Mouse (Mus musculus): Measurements from ENCODE around the gene Dytn. TPM values are rescaled to one million over a fixed set of nuclear protein-coding genes. Genes with fewer than 3 reads are reported as not detected.
A peak's percentile ranks its signal among the peaks of the same experiment; 100 is the strongest.
"Not testable (repeated sequence)": the region's sequence is repeated elsewhere in the genome, so short reads cannot be mapped to it uniquely, and the experiment has no call there.

Dytn gene
- total RNA-seq (2021): not detected
- long read RNA-seq, experiment 1: 0 reads
- long read RNA-seq, experiment 2: 0 reads

DNA sequence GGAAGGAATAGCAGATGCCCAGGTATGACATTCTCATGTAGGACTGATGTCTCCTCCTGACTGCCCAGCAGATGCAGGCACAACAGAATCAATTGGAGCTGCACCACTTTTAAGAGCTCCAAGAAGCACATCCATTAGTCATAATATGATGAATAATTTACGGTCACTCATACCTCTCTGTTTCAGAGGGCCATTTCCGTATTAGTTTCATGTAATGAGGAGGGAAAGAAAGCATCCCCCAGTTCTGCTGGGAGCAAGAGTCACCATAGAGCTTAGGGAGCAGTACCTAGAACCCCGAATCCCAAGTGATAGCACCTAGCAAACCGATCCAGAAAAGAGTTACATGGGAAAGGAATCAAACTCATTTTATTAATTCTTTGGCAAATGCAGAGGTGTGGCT is at the start of gene Dytn:
TSS of gene Dytn (minus strand) at position 101 of the 400 bp plus-strand sequence.
- no peak for DNase-seq (ENCODE audit: low spot score in 2 of 2)

DNA sequence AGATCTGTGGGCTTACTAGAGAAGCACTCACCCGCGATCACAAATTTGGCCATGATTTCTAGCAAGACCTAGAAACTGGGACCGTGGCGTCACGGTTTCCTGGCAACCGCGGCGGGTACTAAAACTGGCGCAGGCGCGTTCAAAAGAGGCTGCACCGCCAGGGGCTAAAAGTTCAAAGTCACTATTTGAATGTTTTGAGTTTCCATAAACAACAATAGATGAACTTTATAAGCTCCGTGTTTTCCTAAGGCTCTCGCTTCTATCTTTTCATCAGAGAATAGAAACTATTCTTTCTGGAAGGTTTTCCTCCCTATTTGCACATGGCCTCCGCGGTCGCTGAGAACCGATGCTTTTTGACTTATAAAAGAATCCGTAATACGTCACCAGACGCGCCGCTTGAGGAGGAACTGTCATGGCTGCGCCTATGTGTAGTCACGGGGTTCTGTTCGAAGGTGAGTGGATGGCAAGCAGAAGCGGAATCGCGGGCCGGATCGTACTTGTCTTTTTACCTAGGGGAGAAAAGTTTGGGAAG is 43.6 kb upstream of the Dytn start, which contains the start of the genes Mdh1b and Fastkd2:
TSS of gene Mdh1b (minus strand) at position 79 of the 532 bp plus-strand sequence.
TSS of gene Fastkd2 (plus strand) at position 375 of the 532 bp plus-strand sequence.
- peak; percentile 92 for DNase-seq (ENCODE audit: low spot score in 2 of 2)

- DNase-seq (ENCODE audit: low spot score in 2 of 2): peak in 1 of 2 experiments; percentile 6
Measured at GRCm38 (mm10) chr1:63729796-63730195, 43.1 kb upstream of the Dytn start.

DNA sequence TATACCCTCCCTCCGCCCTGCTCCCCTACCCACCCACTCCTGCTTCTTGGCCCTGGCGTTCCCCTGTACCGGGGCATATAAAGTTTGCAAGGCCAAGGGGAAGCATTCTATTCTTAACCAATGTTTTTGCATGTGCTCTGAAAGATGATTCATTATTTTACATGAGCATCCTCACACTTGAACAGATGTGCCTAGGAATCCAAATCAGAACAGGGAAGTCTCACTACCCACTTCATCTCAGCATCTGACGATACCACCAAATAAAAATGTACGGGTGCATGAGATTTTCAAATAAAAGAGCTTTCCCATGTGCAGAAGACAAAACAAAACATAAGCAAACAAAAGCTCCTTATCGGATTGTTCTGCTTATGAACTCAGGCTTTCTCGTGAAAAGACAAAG is 33.4 kb upstream of the Dytn start:
- DNase-seq (ENCODE audit: low spot score in 2 of 2): peak; percentile 5 to 10

- DNase-seq (ENCODE audit: low spot score in 2 of 2): no peak
Measured at GRCm38 (mm10) chr1:63708876-63709275, 22.1 kb upstream of the Dytn start.

- DNase-seq (ENCODE audit: low spot score in 2 of 2): no peak
Measured at GRCm38 (mm10) chr1:63705733-63706132, 19.0 kb upstream of the Dytn start.

GRCm38 (mm10) chr1:63696861-63697260 is 10.1 kb upstream of the Dytn start:
- DNase-seq (ENCODE audit: low spot score in 2 of 2): no peak

GRCm38 (mm10) chr1:63675975-63676374 is 10.8 kb downstream of the Dytn start:
- DNase-seq (ENCODE audit: low spot score in 2 of 2): no peak

DNA sequence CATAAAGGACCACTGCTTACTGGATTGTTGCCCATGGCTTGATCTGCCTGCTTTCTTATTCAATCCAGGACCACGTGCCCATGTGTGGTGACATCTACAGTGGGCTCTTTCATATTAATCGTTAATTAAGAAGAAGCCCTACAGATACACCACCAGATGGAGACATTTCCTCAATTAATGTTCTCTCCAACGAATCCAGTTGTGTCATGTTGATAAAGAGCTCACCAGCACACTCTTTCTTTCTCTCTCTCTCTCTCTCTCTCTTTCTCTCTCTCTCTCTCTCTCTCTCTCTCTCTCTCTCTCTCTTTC is 17.9 kb downstream of the Dytn start:
- no peak for DNase-seq (ENCODE audit: low spot score in 2 of 2)

DNA sequence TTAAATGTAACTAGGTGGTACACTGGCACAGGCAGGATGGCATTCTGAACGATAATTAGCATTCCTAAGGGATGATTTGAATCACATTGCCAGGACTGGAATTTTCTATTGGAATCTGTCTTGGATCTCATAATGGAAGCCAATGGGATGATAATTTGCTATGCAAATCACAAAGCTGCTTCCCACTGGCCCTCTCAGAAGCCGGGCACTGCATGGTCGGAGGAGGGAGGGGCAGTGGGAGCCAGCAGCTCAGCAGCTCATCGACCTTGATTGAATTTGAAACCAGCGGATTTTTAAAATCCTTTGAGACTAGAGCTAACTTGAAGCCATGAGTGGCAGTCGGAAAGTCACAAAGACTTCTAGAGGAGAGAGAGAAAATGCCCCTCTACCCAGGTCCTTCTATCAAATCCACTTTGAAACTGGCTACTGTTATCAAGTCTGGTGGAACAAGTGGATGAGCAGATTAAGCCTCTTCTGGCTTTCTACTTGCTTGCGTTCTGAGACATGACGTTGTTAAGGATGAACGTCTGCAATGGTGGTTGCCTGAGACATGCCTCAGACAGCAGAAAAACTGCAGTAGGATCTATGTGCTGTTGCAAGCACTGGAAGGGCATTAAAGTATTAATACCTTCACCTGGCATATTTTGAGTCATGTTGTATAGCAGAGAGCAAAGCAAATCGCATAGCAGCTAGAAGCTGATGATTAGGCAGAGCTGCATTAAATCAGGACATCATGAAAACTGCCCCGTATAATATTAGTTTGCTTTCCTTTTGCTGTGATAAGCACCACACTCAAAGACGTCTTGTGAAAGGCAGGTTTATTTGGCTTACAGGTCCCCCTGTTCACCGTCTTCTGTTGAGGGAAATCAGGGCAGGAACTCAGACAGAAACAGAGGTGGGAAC is 18.5 kb downstream of the Dytn start:
- DNase-seq (ENCODE audit: low spot score in 2 of 2): no peak

DNA sequence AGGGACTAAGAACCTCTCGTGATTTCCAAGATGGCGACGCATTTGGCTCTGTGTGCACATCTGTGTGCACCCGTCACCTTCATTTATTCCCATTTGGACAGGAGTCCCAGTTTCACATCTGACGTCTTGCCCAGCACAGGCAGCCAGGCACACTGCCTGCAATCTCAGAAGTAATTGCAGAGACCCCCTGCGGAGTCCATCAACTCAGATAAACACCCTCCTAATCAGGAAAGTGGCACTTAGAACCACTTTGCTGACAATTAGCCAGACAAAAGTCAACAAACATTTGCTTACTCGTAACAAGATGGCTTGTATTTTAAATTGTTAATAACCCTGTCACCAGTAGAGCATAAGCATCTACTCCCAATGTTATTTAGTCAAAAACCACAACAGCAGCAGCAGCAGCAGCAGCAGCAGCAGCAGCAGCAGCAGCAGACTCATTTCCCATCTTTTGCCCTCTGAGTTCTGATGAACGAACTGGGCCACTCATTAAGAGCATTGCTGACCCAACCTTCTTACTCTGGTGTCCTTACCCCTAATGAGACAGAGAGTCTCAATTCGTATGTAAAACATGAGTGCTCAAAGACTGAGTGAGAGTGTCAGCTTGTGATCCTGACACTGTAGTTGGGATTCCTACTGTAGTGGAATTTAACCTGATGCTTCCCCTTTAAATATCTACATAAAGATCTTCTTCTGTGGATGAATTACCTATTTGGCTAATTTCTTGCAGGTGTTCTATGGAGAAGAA is 19.4 kb downstream of the Dytn start:
- no peak for DNase-seq (ENCODE audit: low spot score in 2 of 2)

- no peak for DNase-seq (ENCODE audit: low spot score in 2 of 2)
Measured at GRCm38 (mm10) chr1:63666089-63666488, 20.6 kb downstream of the Dytn start.

DNA sequence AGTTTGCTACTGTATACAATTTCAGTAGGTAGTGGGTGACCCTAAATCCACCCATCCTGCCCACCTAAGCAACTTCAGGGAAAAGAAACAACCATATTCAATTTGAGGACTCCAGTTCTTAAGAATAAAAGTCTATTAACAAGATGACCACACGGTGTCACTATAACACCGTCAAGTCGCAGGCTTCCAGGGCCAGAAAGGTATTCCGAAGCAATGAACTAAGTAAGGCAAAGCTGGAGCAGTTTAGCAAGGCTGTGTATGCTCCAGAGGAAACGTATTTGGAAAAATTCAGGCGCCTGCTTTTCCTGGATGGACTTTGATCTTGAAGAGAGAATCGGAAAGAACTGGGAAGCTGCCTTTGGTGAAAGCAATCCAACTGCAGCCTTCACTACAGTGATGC is 27.1 kb downstream of the Dytn start:
- DNase-seq (ENCODE audit: low spot score in 2 of 2): peak; percentile 29 to 37

DNA sequence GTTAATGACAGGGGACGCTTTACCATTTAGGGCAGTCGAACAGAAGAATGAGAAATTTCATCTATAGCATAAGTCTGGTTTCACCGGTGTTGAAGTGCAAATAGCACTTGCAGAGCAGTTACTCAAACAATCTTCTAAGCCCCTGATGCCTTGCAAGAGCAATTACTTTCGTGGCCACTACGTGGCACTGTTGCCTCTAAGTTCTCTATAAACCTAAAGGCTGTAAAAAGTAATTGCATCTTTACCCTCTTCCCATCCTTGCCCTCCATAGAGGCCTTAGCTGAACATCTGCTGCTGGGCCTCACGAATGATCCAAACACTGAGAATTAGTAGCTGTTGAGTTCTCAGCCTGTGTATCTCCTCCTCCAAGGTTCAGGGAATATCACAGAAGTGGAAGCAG is 28.7 kb downstream of the Dytn start:
- DNase-seq (ENCODE audit: low spot score in 2 of 2): peak; percentile 72 to 77

DNA sequence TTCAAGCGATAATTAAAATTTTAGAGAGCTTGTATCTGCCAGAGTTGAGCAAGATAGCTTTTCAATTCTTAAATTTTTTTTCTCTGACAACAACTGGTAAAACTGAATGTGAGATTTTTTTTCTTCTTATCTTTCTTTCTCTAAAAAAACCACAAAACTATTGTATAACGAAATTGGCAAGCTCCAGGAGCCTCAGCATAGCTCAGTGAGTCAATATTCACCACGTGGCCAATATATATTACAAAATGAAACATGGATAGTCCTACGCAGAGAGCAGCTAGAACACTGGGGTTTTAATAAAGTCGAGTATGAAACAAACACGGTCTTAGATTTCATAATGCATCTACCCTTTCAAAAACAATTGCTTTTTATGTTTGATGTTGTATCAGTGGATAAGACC is 46.8 kb downstream of the Dytn start:
- no peak for DNase-seq (ENCODE audit: low spot score in 2 of 2)

- not testable (repeated sequence) for DNase-seq (ENCODE audit: low spot score in 2 of 2)
Measured at GRCm38 (mm10) chr1:63630390-63630789, 56.3 kb downstream of the Dytn start.

- no peak for DNase-seq (ENCODE audit: low spot score in 2 of 2)
Measured at GRCm38 (mm10) chr1:63628211-63628610, 58.5 kb downstream of the Dytn start.

DNA sequence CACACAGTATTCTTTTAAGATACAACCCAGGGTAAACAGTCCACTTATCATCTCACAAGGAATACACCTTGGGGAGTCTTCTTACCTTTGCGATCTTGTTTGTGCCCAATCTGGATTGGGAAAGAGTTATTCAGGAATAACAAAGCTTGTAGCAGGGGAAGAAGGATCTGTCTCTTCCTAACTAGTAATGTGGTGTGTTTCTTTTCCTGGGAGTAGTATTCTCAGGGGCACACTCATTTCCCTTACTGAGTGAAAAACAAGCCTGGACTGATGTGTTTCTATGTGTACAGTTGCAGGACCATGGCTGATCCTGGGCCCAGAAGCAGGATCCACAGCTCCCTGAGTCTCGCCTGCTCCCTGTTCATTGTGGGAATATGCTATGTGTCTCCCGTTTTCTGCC is 71.1 kb downstream of the Dytn start, which contains the start of gene Gm39653:
TSS of gene Gm39653 (plus strand) at position 301 of the 400 bp plus-strand sequence.
- DNase-seq (ENCODE audit: low spot score in 2 of 2): no peak

GRCm38 (mm10) chr1:63614594-63614993 is 72.1 kb downstream of the Dytn start:
- no peak for DNase-seq (ENCODE audit: low spot score in 2 of 2)

DNA sequence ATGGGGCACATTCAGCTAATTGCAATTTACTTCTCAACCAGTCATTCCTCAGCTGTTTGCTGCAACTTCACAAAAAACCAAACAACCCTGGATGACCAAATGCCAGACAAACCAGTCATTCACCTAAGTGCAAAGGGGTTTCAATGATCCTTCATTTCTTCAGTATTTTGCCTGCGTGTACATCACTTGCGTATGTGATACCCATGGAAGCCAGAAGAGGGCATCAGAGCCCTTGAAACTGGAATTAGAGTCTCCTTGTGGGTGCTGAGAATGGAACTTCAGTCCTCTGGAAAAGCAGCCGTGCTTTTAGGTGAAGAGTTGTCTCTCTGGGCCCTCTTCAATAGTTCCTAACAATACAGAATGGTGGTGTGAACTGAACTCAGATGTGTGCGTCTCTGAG is 77.1 kb downstream of the Dytn start:
- DNase-seq (ENCODE audit: low spot score in 2 of 2): no peak

- no peak for DNase-seq (ENCODE audit: low spot score in 2 of 2)
Measured at GRCm38 (mm10) chr1:63603870-63604500, 82.7 kb downstream of the Dytn start.

All from left cerebral cortex, adult 18-20 months (tissue).